20 mouse cellular contexts compared by ENCODE assay signal in genomic region chr8:88539963-88540362, GRCm38 (mm10). TPM values are rescaled to one million over a fixed set of nuclear protein-coding genes. Genes with fewer than 3 reads are reported as not detected.
DNase-seq lines count a peak whose midpoint lies in the region; ATAC-seq and TF ChIP-seq lines count a peak whose summit lies in the region.
"Had no signal": no experiment of that assay in that cellular context is flagged by ENCODE, and none has a peak within 500 bp of the region (broad histone marks: within the 10 kb centered on the region; RNA-seq: fewer than 3 reads in every experiment).

No protein-coding gene starts in this region.

- H3K9ac ChIP-seq in neural tube, embryonic 13.5 days = no peak overlapping the region
- H3K9ac ChIP-seq: embryonic facial prominence, embryonic 12.5 days; limb, embryonic 13.5 days had no signal

- H3K4me2 ChIP-seq in neural tube, embryonic 13.5 days = no peak overlapping the region
- H3K4me2 ChIP-seq: embryonic facial prominence, embryonic 12.5 days; limb, embryonic 13.5 days had no signal

- WGBS in neural tube, embryonic 13.5 days = 92% methylated on average over 4 of the region's 4 CpGs

- H3K36me3 ChIP-seq in neural tube, embryonic 13.5 days = 0 out of 2 replicates have a peak, but pooled peaks cover 6% of the 10 kb centered on the region

- no peak overlapping the region for H3K4me3 ChIP-seq in left cerebral cortex, adult 2 months
- no peak overlapping the region for H3K4me3 ChIP-seq in neural tube, embryonic 13.5 days
- H3K4me3 ChIP-seq: embryonic facial prominence, embryonic 12.5 days; forebrain, embryonic 10.5 days; gastrocnemius, adult 2 months; heart, embryonic 10.5 days; limb, embryonic 13.5 days had no signal

- H3K9me3 ChIP-seq in neural tube, embryonic 13.5 days = no peaks in the 10 kb centered on the region
- H3K9me3 ChIP-seq: embryonic facial prominence, embryonic 12.5 days; forebrain, embryonic 10.5 days; heart, embryonic 10.5 days; limb, embryonic 13.5 days had no signal

- TF ChIP-seq CTCF in left cerebral cortex, adult 2 months (IDR thresholded peaks at IDR 0.05) = peak; percentile 9

- intact Hi-C loops in left cerebral cortex, adult 2 months (cut with DNase I) = loop anchor here (5.0 kb wide), 1 partner anchor 82 kb away; no protein-coding TSS in a partner anchor
- intact Hi-C loops in left cerebral cortex, postnatal 4 days (cut with DNase I) = no loop called here

- H3K27ac ChIP-seq in left cerebral cortex, adult 2 months = no peak overlapping the region
- H3K27ac ChIP-seq in neural tube, embryonic 13.5 days (replicated peaks) = no peak overlapping the region
- H3K27ac ChIP-seq: embryonic facial prominence, embryonic 12.5 days; forebrain, embryonic 10.5 days; gastrocnemius, adult 2 months; heart, embryonic 10.5 days; limb, embryonic 13.5 days had no signal

- H3K27me3 ChIP-seq in neural tube, embryonic 13.5 days = no peaks in the 10 kb centered on the region
- H3K27me3 ChIP-seq: embryonic facial prominence, embryonic 12.5 days; limb, embryonic 13.5 days had no signal

- DNase-seq in CD4-positive, CD25-positive, alpha-beta regulatory T cell, adult 2 months (ENCODE audit: low read depth, low spot score) = peak; percentile 6
- no peak for DNase-seq in left cerebral cortex, adult 2 months (ENCODE audit: extremely low spot score in 1 of 2, low spot score in 2 of 2)
- no peak for DNase-seq in left cerebral cortex, postnatal 4 days
- no peak for DNase-seq in neural tube, embryonic 10.5 days (ENCODE audit: extremely low spot score, low spot score)
- DNase-seq in induced T-regulatory cell, adult 2 months (ENCODE audit: low read depth) = peak; percentile 12
- no peak for DNase-seq in urinary bladder, postnatal 36 days (ENCODE audit: low spot score in 2 of 2)
- DNase-seq: adrenal gland, postnatal 25 days; cerebellum, postnatal 36 days; gastrocnemius, adult 2 months; kidney, adult 2 months; lung, postnatal 4 days had no signal

- H3K4me1 ChIP-seq in neural tube, embryonic 13.5 days (replicated peaks) = peaks cover 26% of the 10 kb centered on the region

- no peak for ATAC-seq in CD4-positive, CD25-positive, alpha-beta regulatory T cell, adult 4 months
- ATAC-seq in neural tube, embryonic 13.5 days (ENCODE audit: low read depth) = 0 out of 2 replicates have a peak, but pooled peaks have one; percentile 14

RNA-seq across cellular contexts. Expression of gene Nkd1, which starts 18.8 kb away (rescaled TPM):
- not detected for polyA plus RNA-seq in CD4-positive, CD25-positive, alpha-beta regulatory T cell, adult 4 months (2017; shearing (Covaris generic))
- total RNA-seq in left cerebral cortex, adult 2 months (2021) = 10 to 100 TPM; 13.7 to 14.1 TPM
- total RNA-seq in left cerebral cortex, postnatal 4 days (2021) = 10 to 100 TPM; 22.5 to 25.7 TPM
- 48.9 and 52.3 TPM in 2 replicates for polyA plus RNA-seq in neural tube, embryonic 13.5 days (2015; fragmentation: Nextera tagmentation; extraction: Ambion mirVana)
- total RNA-seq: hematopoietic stem cell, adult 5-6 weeks; monocyte, adult 5-6 weeks; neutrophil, adult 5-6 weeks had no signal

Comparison
In these comparisons a context has a peak if more than half of its experiments do, and no peak if none do; other contexts are left out.
1. DNase-seq: peak in CD4-positive, CD25-positive, alpha-beta regulatory T cell, adult 2 months (single experiment) and induced T-regulatory cell, adult 2 months (single experiment); none in left cerebral cortex, adult 2 months (0 of 2), left cerebral cortex, postnatal 4 days (single experiment), neural tube, embryonic 10.5 days (single experiment) and urinary bladder, postnatal 36 days (0 of 2).